Mouse (Mus musculus) limb, embryonic 14.5 days (tissue): Measurements from ENCODE around the gene Nck2. TPM values are rescaled to one million over a fixed set of nuclear protein-coding genes. Genes with fewer than 3 reads are reported as not detected.
A peak's percentile ranks its signal among the peaks of the same experiment; 100 is the strongest.
"Not testable (repeated sequence)": the region's sequence is repeated elsewhere in the genome, so short reads cannot be mapped to it uniquely, and the experiment has no call there.

Source experiments
- ATAC-seq: fragments of 200-750 bp; cut with Nextera tagmentation; 2 replicates; pipeline ENCODE4 v1.8.0; 2017; ENCODE audit warnings: low read depth, moderate number of reproducible peaks, moderate TSS enrichment; ENCODE audit not compliant: low FRiP score
- DNase-seq: peaks from one replicate; pipeline ENCODE4 v3.0.0-alpha.2; 2015; ENCODE audit warnings: low spot score
- H3K27ac ChIP-seq: fragments of 300-500 bp; sonication (generic); replicated peaks from 2 replicates; pipeline ENCODE4 v1.5.1; 2014; ENCODE audit warnings: low read depth, mild to moderate bottlenecking, low read length, moderate library complexity, mixed read lengths
- H3K27me3 ChIP-seq: fragments of 300-500 bp; sonication (generic); 2 replicates; pipeline ENCODE4 v1.6.1; 2014; ENCODE audit warnings: low read length, mixed read lengths; ENCODE audit not compliant: control insufficient read depth, insufficient read depth
- H3K36me3 ChIP-seq: fragments of 300-500 bp; sonication (generic); 2 replicates; pipeline ENCODE4 v1.6.1; 2014; ENCODE audit warnings: mild to moderate bottlenecking, low read length, moderate library complexity, mixed read lengths; ENCODE audit not compliant: control insufficient read depth, insufficient read depth
- H3K4me1 ChIP-seq: fragments of 300-500 bp; sonication (generic); 2 replicates; pipeline ENCODE4 v1.6.1; 2014; ENCODE audit warnings: antibody characterized with exemption, low read length, mixed read lengths; ENCODE audit not compliant: control insufficient read depth, insufficient read depth
- H3K4me2 ChIP-seq: fragments of 300-500 bp; sonication (generic); replicated peaks from 2 replicates; pipeline ENCODE4 v1.6.1; 2014; ENCODE audit warnings: low read depth, mild to moderate bottlenecking, low read length, moderate library complexity; ENCODE audit not compliant: severe bottlenecking
- H3K4me3 ChIP-seq: fragments of 300-500 bp; sonication (generic); replicated peaks from 2 replicates; pipeline ENCODE4 v1.5.1; 2014; ENCODE audit warnings: low read length
- H3K9ac ChIP-seq: fragments of 300-500 bp; sonication (generic); 2 replicates; pipeline ENCODE4 v1.6.1; 2014; ENCODE audit warnings: mild to moderate bottlenecking, low read depth, low read length, moderate library complexity; ENCODE audit not compliant: severe bottlenecking
- H3K9me3 ChIP-seq: fragments of 300-500 bp; sonication (generic); 2 replicates; pipeline ENCODE4 v1.6.1; 2016; ENCODE audit warnings: low read length; ENCODE audit not compliant: control insufficient read depth
- POLR2A ChIP-seq: fragments of 200-500 bp; IDR thresholded peaks from 2 replicates; pipeline ENCODE4 v1.8.0; 2012; ENCODE audit warnings: inconsistent platforms, mild to moderate bottlenecking, moderate library complexity, borderline replicate concordance; ENCODE audit not compliant: insufficient read depth, insufficient read length; ENCODE audit errors: extremely low read depth
- WGBS: fragments of 180-500 bp; shearing (Covaris S2); extraction: QIAGEN DNeasy Blood & Tissue Kit; methylation state at CpG from one replicate; pipeline ENCODE4 v1.1.7; 2014; 5-methylcytosine and 5-hydroxymethylcytosine counted together
- polyA plus RNA-seq, 2 experiments: library from polyadenylated mRNA; depleted of rRNA in 1 of 2; stranded (reverse) in 1 of 2; unstranded in 1 of 2; fragments of >200 nt; fragmentation: Nextera tagmentation in 1 of 2; extraction: Ambion mirVana in 1 of 2; gene quantifications; 2 replicates each; pipeline versions ENCODE4 v1.2.1 to v1.2.3; 2012 to 2014

Gene Nck2
- polyA plus RNA-seq, 2 experiments = 38.8 to 43.3 TPM

- Histone ChIP-seq H3K9ac (no peak overlapping the region), H3K27ac (0 out of 2 replicates have a peak overlapping the region, but pooled peaks have one; percentile 13), H3K27me3 (no peaks in the 10 kb centered on the region), H3K9me3 (no peaks in the 10 kb centered on the region), H3K4me2 (no peak overlapping the region), H3K36me3 (peaks cover 3% of the 10 kb centered on the region; the same call in 1 of the 2 replicates), H3K4me1 (peaks cover 14% of the 10 kb centered on the region; the same call in 1 of the 2 replicates), H3K4me3 (no peak overlapping the region)
- whole genome bisulfite sequencing = 56% methylated on average over 4 of the region's 4 CpGs
- no peak for TF ChIP-seq POLR2A
- ATAC-seq (no peak), DNase-seq (no peak)
These were observed 98.0 kb downstream of the Nck2 start for GRCm38 (mm10) chr1:43542339-43542738.

GRCm38 (mm10) chr1:43547644-43548043 lies 103.3 kb downstream of the Nck2 start:
- 73% methylated on average over 2 of the region's 2 CpGs for WGBS
- Histone ChIP-seq H3K27ac (no peak overlapping the region), H3K4me3 (no peak overlapping the region), H3K36me3 (0 out of 2 replicates have a peak, but pooled peaks cover 3% of the 10 kb centered on the region), H3K4me1 (peaks cover 14% of the 10 kb centered on the region), H3K9ac (no peak overlapping the region), H3K9me3 (no peaks in the 10 kb centered on the region), H3K27me3 (no peaks in the 10 kb centered on the region), H3K4me2 (no peak overlapping the region)
- no peak for DNase-seq
- ATAC-seq = no peak
- no peak for TF ChIP-seq POLR2A

- Histone ChIP-seq H3K27me3 (no peaks in the 10 kb centered on the region), H3K36me3 (peaks cover 4% of the 10 kb centered on the region; the same call in 1 of the 2 replicates), H3K27ac (no peak overlapping the region), H3K9ac (no peak overlapping the region), H3K4me3 (no peak overlapping the region), H3K4me2 (no peak overlapping the region), H3K4me1 (peaks cover 14% of the 10 kb centered on the region), H3K9me3 (no peaks in the 10 kb centered on the region)
- 20% methylated on average over 5 of the region's 5 CpGs for WGBS
- TF ChIP-seq POLR2A = no peak
- ATAC-seq = no peak
- no peak for DNase-seq
These were observed 104.4 kb downstream of the Nck2 start for GRCm38 (mm10) chr1:43548749-43549148.

- WGBS = 62% methylated on average over 3 of the region's 3 CpGs
- no peak overlapping the region for H3K9ac ChIP-seq
- ATAC-seq (no peak), DNase-seq (no peak)
- H3K27ac ChIP-seq = no peak overlapping the region
- H3K9me3 ChIP-seq = no peaks in the 10 kb centered on the region
- no peak for TF ChIP-seq POLR2A
- peaks cover 17% of the 10 kb centered on the region for H3K36me3 ChIP-seq
- H3K4me3 ChIP-seq = no peak overlapping the region
- H3K4me1 ChIP-seq = peaks cover 26% of the 10 kb centered on the region
- H3K4me2 ChIP-seq = no peak overlapping the region
- no peaks in the 10 kb centered on the region for H3K27me3 ChIP-seq
These were observed 106.1 kb downstream of the Nck2 start for GRCm38 (mm10) chr1:43550525-43550924.

GRCm38 (mm10) chr1:43553989-43554679 lies 109.8 kb downstream of the Nck2 start:
- H3K4me1 ChIP-seq = peaks cover 17% of the 10 kb centered on the region
- DNase-seq, H3K9ac ChIP-seq, ATAC-seq, H3K27ac ChIP-seq, H3K4me3 ChIP-seq, H3K4me2 ChIP-seq, H3K9me3 ChIP-seq, H3K27me3 ChIP-seq: not testable (repeated sequence)
- H3K36me3 ChIP-seq = peaks cover 15% of the 10 kb centered on the region
- 92% methylated on average over 37 of the region's 37 CpGs for WGBS
